Mouse (Mus musculus): ENCODE data around the gene Fgf2. TPM values are rescaled to one million over a fixed set of nuclear protein-coding genes. Genes with fewer than 3 reads are reported as not detected.

Gene Fgf2
- polyA plus RNA-seq, 1 experiment: not detected

DNA sequence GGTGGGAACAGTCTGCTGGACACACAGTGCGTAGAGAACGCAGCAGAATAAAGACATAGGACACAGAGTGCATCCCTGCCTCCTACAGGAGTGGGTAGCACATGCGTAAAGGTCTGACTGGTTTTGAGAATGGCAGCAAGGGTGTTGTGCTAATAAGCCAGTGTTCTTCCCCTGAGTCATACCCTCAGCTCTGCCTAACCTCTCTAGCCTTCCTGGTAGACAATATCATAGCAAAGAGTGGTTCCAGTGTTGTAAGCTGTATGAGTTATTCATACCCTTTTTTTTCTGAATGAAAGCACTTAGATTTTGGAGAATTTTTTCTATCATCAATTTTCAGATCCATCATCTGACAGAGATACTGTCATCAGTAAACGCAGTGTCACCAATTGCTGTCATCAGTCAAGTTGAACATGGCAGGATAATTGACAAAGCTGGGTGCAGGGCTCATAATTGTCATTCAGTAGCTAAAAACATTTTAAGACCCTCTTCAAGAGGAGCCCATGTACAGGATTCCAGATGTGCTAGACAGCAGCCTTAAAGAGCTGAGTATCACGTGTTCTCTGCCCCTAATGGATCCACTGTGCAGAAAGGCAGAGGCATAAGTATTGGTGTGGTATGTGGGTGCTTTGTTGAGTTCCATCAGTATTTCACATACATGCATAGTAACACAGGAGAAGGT lies 48.9 kb downstream of the Fgf2 start:
- Histone ChIP-seq H3K4me3 (replicated peaks) (no peak overlapping the region), H3K36me3 (ENCODE audit: control insufficient read depth) (no peaks in the 10 kb centered on the region), H3K4me1 (ENCODE audit: control insufficient read depth) (no peaks in the 10 kb centered on the region), H3K9me3 (ENCODE audit: control insufficient read depth, low read length) (no peaks in the 10 kb centered on the region), H3K27me3 (ENCODE audit: control insufficient read depth) (no peaks in the 10 kb centered on the region)
- TF ChIP-seq TAL1 (IDR thresholded peaks at IDR 0.05; ENCODE audit: low read length): no peak
- TF ChIP-seq GATA1 (IDR thresholded peaks at IDR 0.05; ENCODE audit: low read length): no peak

DNA sequence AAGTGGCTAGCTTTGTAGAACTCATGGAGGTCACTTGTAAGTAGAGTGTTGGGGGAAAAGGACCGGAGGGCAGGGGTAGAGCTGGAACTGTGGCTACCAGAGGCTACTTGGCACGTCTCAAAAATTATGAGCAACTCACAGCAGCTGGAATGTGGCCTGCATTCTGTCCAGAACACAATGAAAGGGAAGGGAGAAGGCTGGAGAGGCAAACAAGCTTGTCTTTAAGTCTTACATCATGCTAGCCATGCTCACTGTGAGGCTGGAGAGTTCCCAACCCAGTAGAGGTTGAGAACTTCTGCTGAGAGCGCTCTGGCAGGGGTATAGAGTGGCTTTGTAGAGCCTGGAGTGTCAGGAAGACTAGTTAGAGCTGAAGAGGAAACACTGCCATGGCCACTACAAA lies 49.5 kb downstream of the Fgf2 start:
- TF ChIP-seq TAL1 (IDR thresholded peaks at IDR 0.05; ENCODE audit: low read length) (no peak), GATA1 (IDR thresholded peaks at IDR 0.05; ENCODE audit: low read length) (no peak)
- no peaks in the 10 kb centered on the region for H3K27me3 ChIP-seq (ENCODE audit: control insufficient read depth)
- H3K4me1 ChIP-seq (ENCODE audit: control insufficient read depth): no peaks in the 10 kb centered on the region
- no peak overlapping the region for H3K4me3 ChIP-seq (replicated peaks)
- H3K9me3 ChIP-seq (ENCODE audit: control insufficient read depth, low read length): no peaks in the 10 kb centered on the region
- H3K36me3 ChIP-seq (ENCODE audit: control insufficient read depth): no peaks in the 10 kb centered on the region

DNA sequence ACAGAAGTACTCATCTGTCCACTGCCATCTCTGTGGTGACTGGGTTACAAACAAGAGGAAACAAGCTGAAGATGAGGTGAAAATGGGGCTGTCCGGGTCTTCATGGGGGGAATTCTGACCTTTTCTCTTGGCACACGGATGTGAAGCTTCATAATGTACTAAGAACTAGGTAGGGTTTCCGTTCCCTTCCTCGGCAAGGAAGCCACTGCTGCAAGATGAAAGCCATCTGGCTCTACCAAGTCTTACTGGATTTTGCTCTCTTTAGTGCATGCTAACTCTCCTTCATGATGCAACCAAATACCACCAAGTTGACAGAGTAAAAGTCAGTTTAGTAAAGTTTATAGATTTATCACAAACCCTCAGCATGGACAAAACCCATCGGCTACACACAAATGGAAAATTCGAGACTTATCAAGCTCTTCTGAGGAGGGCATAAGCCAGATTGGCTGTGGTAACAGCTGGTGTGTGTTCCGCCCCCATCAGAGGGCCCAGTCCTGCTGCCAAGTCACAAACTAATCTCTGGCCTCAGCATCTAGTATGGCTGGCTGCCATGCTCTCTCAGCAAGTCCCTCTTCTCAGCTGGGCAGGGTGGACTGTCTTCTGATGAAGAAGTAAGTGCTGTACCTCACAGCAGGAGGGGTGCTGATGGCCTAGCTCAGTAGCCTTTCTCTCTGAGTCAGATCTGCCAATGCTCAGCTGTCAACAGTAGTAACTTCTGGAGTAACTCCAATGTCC lies 50.7 kb downstream of the Fgf2 start:
- H3K36me3 ChIP-seq (ENCODE audit: control insufficient read depth): no peaks in the 10 kb centered on the region
- H3K4me1 ChIP-seq (ENCODE audit: control insufficient read depth): no peaks in the 10 kb centered on the region
- no peaks in the 10 kb centered on the region for H3K9me3 ChIP-seq (ENCODE audit: control insufficient read depth, low read length)
- no peak overlapping the region for H3K4me3 ChIP-seq (replicated peaks)
- TF ChIP-seq TAL1 (IDR thresholded peaks at IDR 0.05; ENCODE audit: low read length) (no peak), GATA1 (IDR thresholded peaks at IDR 0.05; ENCODE audit: low read length) (no peak)
- H3K27me3 ChIP-seq (ENCODE audit: control insufficient read depth): no peaks in the 10 kb centered on the region

DNA sequence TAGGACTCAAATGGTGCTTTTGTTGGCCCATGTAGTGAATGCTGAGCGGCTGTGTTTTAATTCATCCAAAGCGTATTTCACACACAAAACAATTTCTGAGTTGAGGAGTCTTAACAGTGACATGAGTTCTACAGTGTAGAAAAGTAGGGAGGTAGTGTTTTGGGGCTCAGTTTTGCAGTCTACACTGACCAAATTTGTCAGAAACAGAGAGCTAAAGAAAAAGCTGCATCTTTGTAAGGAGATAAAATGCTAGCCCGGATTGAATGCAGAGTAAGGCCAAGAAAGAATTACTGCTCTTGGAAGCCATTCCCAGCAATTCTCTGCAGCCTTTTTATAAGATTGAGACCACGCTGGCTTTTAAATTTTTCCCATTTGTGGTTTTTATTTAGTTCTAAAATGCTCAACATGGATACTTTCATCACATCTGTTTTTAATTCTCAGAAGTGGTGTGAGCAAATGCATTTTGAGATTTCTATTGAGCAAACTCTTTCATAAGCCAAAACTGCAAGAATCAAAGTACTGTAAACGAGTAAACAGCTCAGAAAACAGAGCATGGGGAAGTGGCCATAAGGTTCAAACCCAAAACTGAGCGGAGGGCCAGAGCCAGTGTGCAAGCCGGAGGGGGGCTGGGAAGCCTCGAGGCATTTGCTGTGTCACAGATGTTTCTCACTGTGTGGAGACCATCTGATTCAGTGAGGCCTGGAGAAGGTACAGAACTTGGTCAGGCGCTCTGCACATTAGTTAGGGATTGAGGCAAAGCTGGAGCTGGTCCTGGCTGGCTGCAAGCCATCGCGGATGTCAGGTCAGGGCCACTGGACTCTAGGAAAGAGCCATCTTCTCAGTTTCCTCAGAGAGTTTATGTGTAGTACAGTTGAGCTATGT lies 53.8 kb downstream of the Fgf2 start:
- no peaks in the 10 kb centered on the region for H3K9me3 ChIP-seq (ENCODE audit: control insufficient read depth, low read length)
- TF ChIP-seq GATA1 (IDR thresholded peaks at IDR 0.05; ENCODE audit: low read length) (no peak), TAL1 (IDR thresholded peaks at IDR 0.05; ENCODE audit: low read length) (no peak)
- 0 out of 2 replicates have a peak, but pooled peaks cover 2% of the 10 kb centered on the region for H3K36me3 ChIP-seq (ENCODE audit: control insufficient read depth)
- no peaks in the 10 kb centered on the region for H3K4me1 ChIP-seq (ENCODE audit: control insufficient read depth)
- no peaks in the 10 kb centered on the region for H3K27me3 ChIP-seq (ENCODE audit: control insufficient read depth)
- no peak overlapping the region for H3K4me3 ChIP-seq (replicated peaks)

DNA sequence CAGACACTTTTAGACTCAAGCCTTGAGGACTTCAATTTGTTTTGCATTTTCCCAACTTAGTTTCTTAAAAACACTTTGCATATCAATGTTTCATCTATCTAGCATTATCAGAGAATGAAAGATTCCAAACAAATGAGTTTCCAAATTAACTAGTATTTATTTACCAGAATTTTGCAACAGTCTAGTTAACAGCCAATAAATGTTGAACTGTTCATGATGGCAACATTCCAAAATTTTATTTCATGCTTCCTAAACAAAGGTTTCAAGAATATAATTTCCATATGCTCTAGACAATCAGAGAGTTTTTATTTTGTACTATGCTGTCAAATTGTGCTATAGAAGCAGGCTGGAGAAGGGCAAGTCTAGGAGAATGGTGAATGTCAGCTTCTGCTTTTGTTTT lies 59.5 kb downstream of the Fgf2 start:
- no peak for TF ChIP-seq TAL1 (IDR thresholded peaks at IDR 0.05; ENCODE audit: low read length)
- TF ChIP-seq GATA1 (IDR thresholded peaks at IDR 0.05; ENCODE audit: low read length): no peak
- Histone ChIP-seq H3K27me3 (ENCODE audit: control insufficient read depth) (no peaks in the 10 kb centered on the region), H3K4me1 (ENCODE audit: control insufficient read depth) (no peaks in the 10 kb centered on the region), H3K36me3 (ENCODE audit: control insufficient read depth) (0 out of 2 replicates have a peak, but pooled peaks cover 2% of the 10 kb centered on the region), H3K4me3 (replicated peaks) (no peak overlapping the region), H3K9me3 (ENCODE audit: control insufficient read depth, low read length) (no peaks in the 10 kb centered on the region)

DNA sequence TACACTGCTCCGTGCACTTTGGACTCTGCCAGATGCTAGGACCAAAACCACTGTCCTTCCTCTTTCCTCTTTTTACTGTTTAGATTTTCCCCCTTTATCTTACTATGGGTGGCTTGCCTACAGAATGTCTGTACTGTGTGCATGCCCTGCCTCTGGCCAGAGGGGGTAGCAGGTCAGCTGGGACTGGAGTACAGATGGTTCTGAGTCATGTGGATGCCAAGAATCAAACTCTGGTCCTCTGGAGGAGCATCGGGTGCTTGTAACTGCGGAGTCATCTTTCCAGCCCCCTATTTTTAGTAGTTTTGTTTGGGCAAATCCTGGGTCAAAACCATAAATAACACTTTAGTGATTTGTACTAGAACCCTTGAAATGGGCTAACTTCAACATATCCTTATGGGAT lies 65.3 kb downstream of the Fgf2 start:
- Histone ChIP-seq H3K4me3 (replicated peaks) (no peak overlapping the region), H3K36me3 (ENCODE audit: control insufficient read depth) (no peaks in the 10 kb centered on the region), H3K4me1 (ENCODE audit: control insufficient read depth) (peaks cover 3% of the 10 kb centered on the region), H3K9me3 (ENCODE audit: control insufficient read depth, low read length) (no peaks in the 10 kb centered on the region), H3K27me3 (ENCODE audit: control insufficient read depth) (no peaks in the 10 kb centered on the region)
- TF ChIP-seq GATA1 (IDR thresholded peaks at IDR 0.05; ENCODE audit: low read length): no peak
- TF ChIP-seq TAL1 (IDR thresholded peaks at IDR 0.05; ENCODE audit: low read length): no peak

DNA sequence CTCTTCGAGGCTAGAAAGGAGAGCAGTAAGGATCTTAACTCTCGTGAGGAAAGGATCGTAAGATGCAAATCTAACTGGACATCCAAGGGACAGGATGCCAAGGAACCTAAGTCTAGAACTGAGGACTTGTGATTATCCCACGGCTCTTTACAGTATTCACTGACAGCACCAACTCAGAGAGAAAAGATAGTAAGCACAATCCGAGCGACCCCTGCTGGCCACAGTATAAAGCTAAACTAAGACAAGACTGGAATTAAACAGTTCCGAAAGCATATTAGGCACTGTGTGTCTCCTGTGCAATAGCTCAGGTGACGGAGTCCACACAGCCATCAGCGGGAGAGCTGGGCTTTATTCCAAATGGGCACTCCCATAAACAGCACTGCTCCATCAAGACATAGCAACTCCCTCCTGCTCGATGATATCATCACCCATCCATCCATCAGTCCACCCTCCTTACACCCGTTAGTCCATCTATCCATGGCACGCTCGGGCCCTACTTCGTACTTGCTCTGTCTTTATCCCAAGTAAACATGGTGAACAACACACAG lies 66.3 kb downstream of the Fgf2 start:
- TF ChIP-seq TAL1 (IDR thresholded peaks at IDR 0.05; ENCODE audit: low read length): no peak
- H3K36me3 ChIP-seq (ENCODE audit: control insufficient read depth): no peaks in the 10 kb centered on the region
- H3K9me3 ChIP-seq (ENCODE audit: control insufficient read depth, low read length): no peaks in the 10 kb centered on the region
- no peaks in the 10 kb centered on the region for H3K27me3 ChIP-seq (ENCODE audit: control insufficient read depth)
- H3K4me1 ChIP-seq (ENCODE audit: control insufficient read depth): peaks cover 11% of the 10 kb centered on the region
- no peak overlapping the region for H3K4me3 ChIP-seq (replicated peaks)

DNA sequence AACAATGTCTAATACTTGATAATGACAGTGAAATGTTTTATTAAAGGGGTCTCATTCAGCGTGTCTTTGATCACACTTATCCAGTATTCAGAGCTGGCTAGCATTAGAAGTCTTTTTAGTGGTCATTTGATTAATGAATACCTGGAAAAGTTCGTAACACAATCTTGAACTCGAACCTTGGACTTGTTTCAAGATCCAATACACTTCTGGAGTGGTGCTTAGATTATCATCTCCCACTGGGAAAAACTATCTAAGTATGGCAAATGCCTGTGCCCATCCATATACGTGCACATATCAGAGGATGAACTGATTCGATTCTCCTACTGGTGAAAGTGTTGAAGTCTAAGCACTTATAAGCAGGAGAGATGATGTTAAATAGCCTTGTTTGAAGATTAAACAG lies 70.2 kb downstream of the Fgf2 start:
- Histone ChIP-seq H3K36me3 (ENCODE audit: control insufficient read depth) (peaks cover 2% of the 10 kb centered on the region), H3K27me3 (ENCODE audit: control insufficient read depth) (no peaks in the 10 kb centered on the region), H3K4me1 (ENCODE audit: control insufficient read depth) (peaks cover 28% of the 10 kb centered on the region), H3K4me3 (replicated peaks) (peak overlapping the region; percentile 78), H3K9me3 (ENCODE audit: control insufficient read depth, low read length) (no peaks in the 10 kb centered on the region)
- no peak for TF ChIP-seq TAL1 (IDR thresholded peaks at IDR 0.05; ENCODE audit: low read length)
- no peak for TF ChIP-seq GATA1 (IDR thresholded peaks at IDR 0.05; ENCODE audit: low read length)
